Mouse (Mus musculus): Measurements from ENCODE around the gene Tmem135.

DNA sequence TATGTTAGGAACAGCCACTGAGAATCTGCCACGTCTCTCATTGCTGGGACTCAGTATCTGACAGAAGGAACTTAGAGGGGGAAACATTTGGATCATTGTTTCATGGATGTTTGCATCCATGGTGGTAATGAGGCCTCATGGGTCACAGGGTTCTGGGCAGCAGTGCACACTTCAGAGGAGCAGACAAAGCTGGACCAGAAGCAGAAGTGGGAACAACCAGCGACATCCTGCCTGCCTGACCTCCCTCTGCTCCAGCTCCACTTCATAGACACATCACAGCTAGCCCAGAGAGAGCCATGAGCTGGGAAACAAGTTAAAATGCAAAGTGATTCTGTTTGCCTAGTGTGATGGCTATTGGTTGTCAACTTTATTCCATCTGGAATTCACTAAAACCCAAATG, 46.3 kb upstream of the Tmem135 start:
- TF ChIP-seq KAT2A (conservative IDR thresholded peaks at IDR 0.05; ENCODE audit: low read depth, low read length) (no peak), CTCF (IDR thresholded peaks at IDR 0.05 in 2 of 3, conservative IDR thresholded peaks at IDR 0.05 in 1 of 3; ENCODE audit: control insufficient read depth in 1 of 3, insufficient read depth in 1 of 3, low read depth in 2 of 3, low read length in 3 of 3, poor library complexity in 1 of 3, severe bottlenecking in 1 of 3) (no peak)
